Mouse (Mus musculus) embryonic stem cell, embryonic (primary cell): ENCODE data around the gene Mrpl51.

Experiments used
- CTCF ChIA-PET, 4 experiments: fragments of 300-600 bp in 2 of 4; fragments of 350-600 bp in 2 of 4; sonication (Branson Sonifier 250); formaldehyde crosslinking; loops; one replicate each; lab custom pipeline; 2022; ENCODE audit warnings: inconsistent platforms in 2 of 4; lab: Charles Lee
- POLR2A ChIA-PET, 4 experiments: fragments of 300-600 bp in 2 of 4; fragments of 350-600 bp in 2 of 4; sonication (Branson Sonifier 250); formaldehyde crosslinking; loops; one replicate each; lab custom pipeline; 2022; ENCODE audit warnings: antibody characterized with exemption in 4 of 4, inconsistent platforms in 1 of 4; lab: Charles Lee

The Mrpl51 gene

GRCm38 (mm10) chr6:125230571-125230970, 39.0 kb downstream of the Mrpl51 start:
- CTCF ChIA-PET, result interaction anchor here in 2 of 4 experiments (0.6 to 2.7 kb wide), 3 partner anchors 11 to 115 kb away, joined by 3 to 10 read pairs (median 3); no protein-coding TSS in a partner anchor
- POLR2A ChIA-PET, result interaction anchor here (0.6 to 3.8 kb wide), 13 partner anchors 10 to 314 kb away, joined by 3 to 22 read pairs (median 6); partner anchors contain the start of genes Vamp1 (in 2 of the 4), Mrpl51 (in 1 of the 4) and Ncapd2 (in 1 of the 4)

DNA sequence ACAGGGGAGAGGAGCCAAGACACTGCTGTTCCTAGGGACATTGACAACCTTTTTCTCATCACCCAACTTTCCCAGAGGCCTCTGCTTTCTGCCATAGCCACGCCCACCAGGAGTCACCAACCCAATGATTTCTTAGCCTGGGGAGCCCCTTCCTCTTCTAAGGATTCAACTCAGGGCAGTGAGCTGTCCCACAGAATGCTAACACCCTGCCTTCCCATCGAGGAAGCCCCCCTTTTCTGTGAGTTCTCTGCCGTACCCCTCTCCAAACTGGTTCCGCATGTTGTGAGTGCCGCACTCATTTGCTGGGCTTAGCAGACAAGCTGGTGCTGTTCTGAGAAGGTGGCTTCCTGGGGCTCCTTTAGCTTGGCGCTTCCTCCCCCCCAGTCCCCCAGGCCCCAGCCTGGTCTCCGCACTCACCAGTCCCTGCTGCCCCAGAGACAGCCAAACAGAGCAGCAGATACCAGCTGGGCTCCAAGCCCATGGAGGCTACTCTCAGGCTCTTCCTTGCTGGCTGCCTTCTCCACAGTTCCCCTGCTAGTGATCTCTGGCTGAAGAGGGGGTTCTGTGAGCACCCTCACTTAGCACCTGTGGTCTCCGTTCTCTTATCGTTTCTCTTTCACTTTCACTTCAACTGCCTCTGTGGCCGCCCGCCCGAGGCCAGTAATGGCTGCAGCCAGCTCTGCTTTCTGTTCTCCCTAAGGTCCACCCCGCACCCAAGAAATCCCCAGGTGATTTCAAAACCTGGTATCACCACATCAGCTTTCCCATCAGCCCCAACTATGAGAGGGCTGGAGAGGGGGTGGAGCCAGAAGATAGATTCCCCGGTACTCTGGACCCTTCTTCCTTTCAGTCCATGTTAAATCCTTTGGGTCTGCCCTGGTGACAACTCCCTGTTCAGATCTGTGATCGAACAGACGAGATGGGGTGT, 39.8 kb downstream of the Mrpl51 start, which contains the start of gene Tapbpl:
TSS of gene Tapbpl (minus strand) at position 744 of the 928 bp plus-strand sequence.
- POLR2A ChIA-PET, result interaction anchor here in 3 of 4 experiments (0.6 to 3.8 kb wide), 27 partner anchors 10 to 490 kb away, joined by 3 to 22 read pairs (median 4); partner anchors contain the start of genes Mrpl51 (in 2 of the 3), Ncapd2 (in 2 of the 3), Vamp1 (in 2 of the 3) and Grcc10 (in 1 of the 3)
- CTCF ChIA-PET, result interaction anchor here (0.6 to 2.7 kb wide), 7 partner anchors 12 to 116 kb away, joined by 3 to 10 read pairs (median 3); no protein-coding TSS in a partner anchor

DNA sequence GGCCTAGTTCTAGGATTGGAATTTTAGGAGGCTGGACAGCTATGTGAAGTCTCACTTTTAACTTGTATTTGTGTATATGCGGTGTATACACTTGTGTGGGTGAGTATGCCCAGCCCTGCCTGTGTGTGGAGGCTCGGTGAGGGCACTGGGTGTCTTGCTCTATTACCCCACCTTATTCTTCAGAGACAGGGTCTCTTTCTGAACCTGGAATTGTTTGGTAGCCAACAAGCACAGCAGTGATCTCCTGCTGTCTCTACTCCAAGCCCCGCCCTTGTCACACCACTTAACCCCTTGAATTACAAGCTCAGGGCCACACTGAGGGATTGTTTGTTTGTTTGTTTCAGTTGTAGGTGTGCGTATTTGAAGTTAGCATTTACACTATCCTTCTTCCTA, 40.4 kb downstream of the Mrpl51 start:
- ChIA-PET CTCF (interaction anchor here (0.6 to 2.7 kb wide), 6 partner anchors 12 to 39 kb away, joined by 3 to 10 read pairs (median 4); no protein-coding TSS in a partner anchor), POLR2A (interaction anchor here in 3 of 4 experiments (0.5 to 3.8 kb wide), 20 partner anchors 11 to 491 kb away, joined by 3 to 22 read pairs (median 4); partner anchors contain the start of genes Mrpl51 (in 2 of the 3), Ncapd2 (in 2 of the 3), Vamp1 (in 2 of the 3) and Grcc10 (in 1 of the 3))

- CTCF ChIA-PET, result interaction anchor here (0.6 to 2.7 kb wide), 5 partner anchors 13 to 96 kb away, joined by 3 to 10 read pairs (median 3); no protein-coding TSS in a partner anchor
Measured at GRCm38 (mm10) chr6:125232516-125232915, 40.9 kb downstream of the Mrpl51 start.

DNA sequence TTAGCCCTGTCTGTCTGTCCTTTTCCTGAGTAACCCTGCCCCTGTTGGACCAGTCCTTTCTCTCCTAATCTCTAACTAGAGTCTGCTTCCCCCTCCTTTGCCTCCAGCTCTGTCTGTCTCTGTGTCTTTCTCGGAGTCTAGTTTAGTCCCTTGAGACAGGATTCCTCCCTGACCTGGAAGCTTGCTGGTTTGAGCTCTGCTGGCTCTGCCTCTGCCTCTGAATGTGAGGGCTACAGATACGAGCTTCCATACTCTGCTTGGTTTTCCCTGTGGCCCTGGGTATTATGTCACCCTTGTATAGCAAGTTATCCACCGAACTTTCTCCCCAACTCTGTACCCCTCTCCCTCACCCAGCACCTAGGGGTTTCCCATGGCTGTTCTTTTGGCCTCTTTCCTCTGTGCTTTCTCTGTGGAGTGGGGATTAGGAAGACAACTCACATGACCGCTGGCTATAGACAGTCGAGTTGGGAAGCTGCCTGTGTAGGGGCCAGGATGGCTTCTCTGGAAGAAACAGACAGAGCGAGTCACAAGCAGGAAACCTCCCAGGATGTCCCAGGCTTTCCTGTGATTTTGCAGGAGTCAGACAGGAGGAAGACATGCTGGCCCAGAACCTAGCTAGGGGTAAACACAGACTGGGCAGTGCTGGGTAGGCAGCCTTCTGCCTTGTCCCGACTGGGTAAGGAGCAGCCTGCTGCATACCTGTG, 42.4 kb downstream of the Mrpl51 start:
- CTCF ChIA-PET, result interaction anchor here in 1 of 4 experiments (0.9 kb wide), 1 partner anchor 37 kb away, joined by 3 read pairs; no protein-coding TSS in a partner anchor
- POLR2A ChIA-PET, result interaction anchor here in 3 of 4 experiments (0.6 to 3.1 kb wide), 5 partner anchors 8 to 186 kb away, joined by 3 to 16 read pairs (median 3); partner anchors contain the start of genes Mrpl51 (in 2 of the 3) and Ncapd2 (in 2 of the 3)

More at GRCm38 (mm10) chr6:125232516-125232915, 40.9 kb downstream of the Mrpl51 start:
- POLR2A ChIA-PET, result interaction anchor here in 2 of 4 experiments (0.5 to 3.8 kb wide), 13 partner anchors 9 to 164 kb away, joined by 3 to 20 read pairs (median 4); partner anchors contain the start of genes Mrpl51 (in 2 of the 2), Ncapd2 (in 2 of the 2), Vamp1 (in 2 of the 2) and Lpar5 (in 1 of the 2)

DNA sequence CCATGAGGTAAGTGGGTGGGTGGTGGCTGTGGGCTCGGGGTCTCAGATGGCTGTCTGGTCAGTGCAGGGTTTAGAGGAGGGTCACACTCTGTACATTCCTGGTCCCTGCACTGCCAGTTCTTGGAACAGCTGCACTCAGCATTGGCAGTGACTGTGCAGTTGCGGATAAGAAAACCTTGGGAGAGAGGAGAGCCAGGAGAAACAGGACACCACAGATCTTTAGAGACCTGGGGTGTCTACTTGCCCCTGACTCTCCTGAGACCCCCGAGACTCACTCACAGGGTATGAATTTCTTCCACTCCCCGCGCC, 42.9 kb downstream of the Mrpl51 start:
- CTCF ChIA-PET, result no interaction called here
- POLR2A ChIA-PET, result interaction anchor here in 2 of 4 experiments (0.6 to 0.8 kb wide), 2 partner anchors 9 to 43 kb away, joined by 3 read pairs; partner anchors contain the start of genes Mrpl51 (in 1 of the 2) and Ncapd2 (in 1 of the 2)

DNA sequence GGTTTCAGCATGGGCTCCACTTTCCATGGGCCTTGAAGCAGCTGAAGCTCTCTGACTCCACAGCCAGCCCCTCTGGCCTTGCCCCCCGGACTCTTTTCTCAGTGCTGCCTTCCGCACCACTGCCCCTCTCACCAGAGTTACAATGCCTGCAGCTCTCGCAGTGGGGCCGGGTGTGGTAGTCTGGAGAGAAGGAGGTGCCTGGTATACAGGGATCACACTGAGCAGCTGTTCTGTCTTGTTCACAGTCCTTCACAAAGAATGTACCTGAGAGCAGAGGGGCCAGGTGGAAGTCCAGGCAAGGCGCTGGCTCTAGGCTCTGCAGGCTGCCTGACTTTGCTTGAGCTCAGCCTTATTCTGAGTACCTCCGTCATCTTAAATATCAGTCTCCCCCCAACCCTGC, 44.7 kb downstream of the Mrpl51 start:
- CTCF ChIA-PET, result interaction anchor here in 1 of 4 experiments (0.5 kb wide), 1 partner anchor 538 kb away, joined by 4 read pairs; no protein-coding TSS in a partner anchor
- POLR2A ChIA-PET, result interaction anchor here in 3 of 4 experiments (0.7 to 1.4 kb wide), 4 partner anchors 8 to 71 kb away, joined by 3 read pairs; partner anchors contain the start of genes Mrpl51 (in 1 of the 3), Ncapd2 (in 1 of the 3) and Vamp1 (in 1 of the 3)

GRCm38 (mm10) chr6:125236782-125237181, 45.2 kb downstream of the Mrpl51 start, which contains the start of gene Cd27:
Gene Cd27 (minus strand): TSS chr6:125237010.
- ChIA-PET CTCF (interaction anchor here in 1 of 4 experiments (0.5 kb wide), 1 partner anchor 539 kb away, joined by 4 read pairs; no protein-coding TSS in a partner anchor), POLR2A (interaction anchor here in 2 of 4 experiments (0.8 to 1.4 kb wide), 3 partner anchors 20 to 71 kb away, joined by 3 read pairs; partner anchors contain the start of genes Mrpl51 (in 1 of the 2) and Ncapd2 (in 1 of the 2))

- CTCF ChIA-PET, result interaction anchor here in 1 of 4 experiments (0.7 kb wide), 1 partner anchor 16 kb away, joined by 7 read pairs; no protein-coding TSS in a partner anchor
- POLR2A ChIA-PET, result interaction anchor here in 2 of 4 experiments (0.6 to 1.1 kb wide), 5 partner anchors 19 to 166 kb away, joined by 3 to 4 read pairs (median 3); no protein-coding TSS in a partner anchor
Measured at GRCm38 (mm10) chr6:125237421-125237820, 45.8 kb downstream of the Mrpl51 start.

GRCm38 (mm10) chr6:125238396-125238795, 46.8 kb downstream of the Mrpl51 start:
- ChIA-PET CTCF (no interaction called here), POLR2A (no interaction called here)

DNA sequence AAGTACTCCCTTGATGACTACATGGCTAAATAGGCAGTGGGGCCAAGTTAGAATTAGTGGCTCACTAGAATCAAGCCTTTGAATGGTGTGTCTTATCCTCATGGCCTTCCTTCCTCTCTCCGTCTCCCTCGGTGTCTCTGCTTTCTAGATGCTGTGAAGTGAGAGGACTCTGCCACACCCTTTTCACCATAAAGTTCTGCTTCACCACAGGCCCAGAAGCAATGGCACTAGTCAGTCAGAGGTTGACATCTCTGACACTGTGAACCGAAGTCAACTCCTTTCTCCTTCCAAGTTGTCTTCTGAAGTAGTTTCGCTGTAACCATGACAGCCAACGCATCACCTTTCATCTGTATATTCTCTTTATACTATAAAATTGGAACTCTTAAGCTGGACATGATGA, 47.9 kb downstream of the Mrpl51 start:
- CTCF ChIA-PET, result no interaction called here
- POLR2A ChIA-PET, result interaction anchor here in 1 of 4 experiments (1.5 kb wide), 1 partner anchor 74 kb away, joined by 3 read pairs; no protein-coding TSS in a partner anchor

GRCm38 (mm10) chr6:125240617-125241016, 49.0 kb downstream of the Mrpl51 start:
- CTCF ChIA-PET, result no interaction called here
- POLR2A ChIA-PET, result interaction anchor here in 2 of 4 experiments (1.1 to 1.2 kb wide), 2 partner anchors 8 to 22 kb away, joined by 3 read pairs; no protein-coding TSS in a partner anchor

DNA sequence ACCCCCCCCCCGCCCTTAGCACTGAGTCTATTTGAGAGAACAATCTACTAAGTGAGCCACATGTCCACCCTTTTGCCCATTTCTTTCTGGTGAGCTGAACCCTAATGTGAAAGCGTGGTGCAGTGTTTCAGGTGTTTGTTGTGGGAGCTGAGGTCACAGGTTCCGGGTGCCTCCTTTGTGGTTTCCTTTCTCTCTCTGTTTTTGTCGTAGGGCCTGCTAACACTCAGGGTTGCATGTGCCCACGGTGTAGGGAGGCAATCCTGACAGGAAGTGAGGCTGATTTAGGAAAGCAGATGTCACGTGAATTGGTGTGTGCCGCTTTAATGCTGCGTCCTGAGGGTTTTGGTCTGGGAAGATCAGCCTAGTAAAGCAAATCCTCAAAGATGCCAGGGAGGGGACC, 50.0 kb downstream of the Mrpl51 start:
- ChIA-PET POLR2A (interaction anchor here in 2 of 4 experiments (1.1 to 1.2 kb wide), 2 partner anchors 9 to 23 kb away, joined by 3 read pairs; no protein-coding TSS in a partner anchor), CTCF (interaction anchor here in 1 of 4 experiments (0.6 kb wide), 1 partner anchor 34 kb away, joined by 3 read pairs; no protein-coding TSS in a partner anchor)

DNA sequence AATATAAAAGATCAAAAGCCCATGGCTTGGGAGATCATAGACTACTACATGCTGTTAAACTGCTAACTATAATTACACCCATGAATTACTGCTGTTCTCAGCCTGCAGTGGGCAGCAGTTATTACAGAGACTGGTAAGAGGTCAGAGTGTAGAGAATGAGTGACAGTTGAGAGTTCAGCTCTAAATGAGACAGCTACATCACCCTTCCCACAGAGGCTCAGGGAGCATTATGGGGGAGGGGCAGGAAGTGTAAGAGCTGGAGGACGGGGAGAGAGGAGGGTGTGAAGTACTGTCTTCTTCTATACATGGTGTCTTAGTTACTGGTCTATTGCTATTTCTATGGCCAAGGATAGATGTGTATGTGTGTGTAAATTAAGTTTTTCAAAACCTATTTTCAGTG, 53.0 kb downstream of the Mrpl51 start:
- CTCF ChIA-PET, result no interaction called here
- POLR2A ChIA-PET, result interaction anchor here in 2 of 4 experiments (0.9 to 2.0 kb wide), 7 partner anchors 8 to 83 kb away, joined by 3 to 6 read pairs (median 3); no protein-coding TSS in a partner anchor
